Mouse (Mus musculus) frontal cortex, postnatal 14 days (tissue): ENCODE results near the gene Ppia.
A peak's percentile ranks its signal among the peaks of the same experiment; 100 is the strongest.
"Not testable (repeated sequence)": the region's sequence is repeated elsewhere in the genome, so short reads cannot be mapped to it uniquely, and the experiment has no call there.

ENCODE experiments used
- DNase-seq, 2 experiments: peaks; one replicate each; pipeline ENCODE4 v3.0.0; 2022; ENCODE audit warnings: low spot score in 2 of 2

Gene Ppia

GRCm38 (mm10) chr11:6404699-6405566 lies 10.3 kb upstream of the Ppia start:
- DNase-seq, result no peak

DNA sequence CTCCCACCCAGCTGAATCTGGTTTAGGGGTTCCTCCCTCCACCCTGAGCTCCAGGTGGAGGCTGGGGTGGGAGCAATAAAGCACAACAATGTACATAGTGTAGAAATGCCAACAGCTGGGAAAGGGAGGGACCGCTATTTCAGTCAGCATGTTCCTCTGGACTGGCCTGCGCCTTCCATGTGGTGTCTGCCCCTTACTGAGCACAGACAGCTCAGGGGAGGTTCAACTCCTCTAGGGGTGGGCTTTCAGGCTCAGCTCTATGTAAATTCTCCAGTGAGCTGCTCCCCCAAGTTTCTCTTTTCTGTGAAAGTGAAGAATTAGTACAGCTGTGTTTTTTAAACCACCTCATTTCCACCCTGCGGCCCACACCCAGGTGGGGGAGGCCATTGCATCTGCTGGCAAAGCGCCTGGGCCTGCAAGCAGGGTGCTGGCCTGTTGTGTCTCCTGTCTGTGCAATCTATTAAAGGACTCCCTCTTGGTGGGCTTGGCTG lies 9.6 kb upstream of the Ppia start:
- no peak for DNase-seq

DNA sequence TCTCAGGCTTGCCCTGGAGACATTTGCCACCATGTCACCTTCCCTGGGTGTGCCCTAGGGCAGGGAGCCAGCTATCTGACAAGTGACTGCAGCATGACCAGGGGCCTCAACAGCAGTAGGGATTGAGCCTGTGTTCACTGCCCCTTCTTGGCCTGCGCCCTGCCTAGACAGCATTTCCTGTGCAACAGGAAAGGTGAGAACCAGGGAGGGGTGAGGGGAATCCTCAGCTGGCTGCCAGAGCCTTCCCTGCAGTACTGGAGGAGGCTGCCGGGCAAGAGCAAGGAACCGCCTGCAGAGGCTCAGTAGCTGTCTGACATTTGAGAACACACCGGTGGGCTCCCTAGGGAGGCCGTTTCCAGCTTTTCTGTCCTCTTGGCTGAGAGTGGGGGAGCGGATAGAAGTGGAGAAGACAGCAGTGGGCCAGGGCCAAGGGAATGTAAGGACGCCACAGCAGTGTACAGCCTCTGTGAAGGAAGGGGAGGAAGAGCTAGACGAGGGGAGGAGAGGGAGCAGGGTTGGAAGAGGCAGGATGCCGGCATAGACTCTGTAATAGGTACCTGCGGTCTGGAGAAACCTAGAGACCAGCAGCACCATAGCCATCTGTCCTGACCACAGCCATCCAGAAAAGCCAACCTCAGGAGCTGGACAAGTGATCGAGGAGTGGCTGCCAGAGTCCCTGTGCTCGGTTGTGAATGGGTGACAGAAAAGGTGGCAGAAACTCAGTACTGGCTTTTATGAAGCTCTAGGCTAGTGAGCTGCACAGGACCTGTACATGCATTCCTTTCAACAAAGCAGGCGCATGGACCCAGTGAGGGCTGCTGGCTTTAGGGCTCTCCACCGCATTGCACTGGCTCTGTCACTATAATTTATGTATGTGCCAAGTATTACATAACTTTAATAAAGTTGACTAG lies 8.7 kb upstream of the Ppia start:
- no peak for DNase-seq

- DNase-seq, result no peak
Measured at GRCm38 (mm10) chr11:6407162-6407621, 8.1 kb upstream of the Ppia start.

DNA sequence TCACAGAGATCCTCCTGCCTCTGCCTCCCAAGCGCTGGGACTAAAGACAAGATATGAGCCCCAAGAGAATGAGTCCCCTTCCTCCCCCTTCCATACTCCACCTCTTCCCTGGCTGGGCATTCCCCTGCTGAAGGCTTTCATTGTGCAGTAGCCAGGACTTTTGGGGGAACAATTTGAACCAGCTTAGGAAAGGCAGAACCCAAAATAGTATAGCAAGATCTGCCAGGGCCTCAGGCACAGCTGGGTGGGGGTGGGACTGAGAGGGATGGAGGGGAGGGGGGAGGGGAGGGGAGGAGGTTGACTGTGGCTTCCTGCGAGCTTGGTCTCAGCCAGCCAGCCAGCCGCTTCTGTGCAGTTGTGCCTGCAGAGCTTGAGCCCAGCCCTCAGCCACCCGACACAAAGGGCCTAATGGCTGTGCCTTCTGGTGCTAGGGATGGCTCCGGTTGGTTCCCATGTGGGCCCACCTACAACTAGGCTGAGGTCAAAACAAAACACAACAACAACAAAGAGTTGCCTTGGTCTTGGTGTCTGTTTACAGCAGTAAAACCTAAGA lies 5.1 kb upstream of the Ppia start:
- DNase-seq, result no peak

DNA sequence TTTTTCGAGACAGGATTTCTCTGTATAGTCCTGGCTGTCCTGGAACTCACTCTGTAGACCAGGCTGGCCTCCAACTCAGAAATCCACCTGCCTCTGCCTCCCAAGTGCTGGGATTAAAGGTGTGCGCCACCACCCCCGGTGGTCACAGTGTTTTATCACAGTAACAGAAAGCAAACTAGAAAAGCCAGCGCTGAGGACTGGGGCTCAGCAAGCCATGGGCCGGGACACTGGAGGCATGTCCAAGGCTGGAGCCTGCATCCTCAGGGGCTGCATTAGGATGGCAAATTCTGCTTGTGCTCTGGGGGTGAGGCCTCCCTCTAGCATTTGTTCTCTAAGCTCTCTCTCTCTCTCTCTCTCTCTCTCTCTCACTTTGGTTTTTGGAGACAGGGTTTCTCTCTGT lies 4.5 kb upstream of the Ppia start:
- DNase-seq, result not testable (repeated sequence)

DNA sequence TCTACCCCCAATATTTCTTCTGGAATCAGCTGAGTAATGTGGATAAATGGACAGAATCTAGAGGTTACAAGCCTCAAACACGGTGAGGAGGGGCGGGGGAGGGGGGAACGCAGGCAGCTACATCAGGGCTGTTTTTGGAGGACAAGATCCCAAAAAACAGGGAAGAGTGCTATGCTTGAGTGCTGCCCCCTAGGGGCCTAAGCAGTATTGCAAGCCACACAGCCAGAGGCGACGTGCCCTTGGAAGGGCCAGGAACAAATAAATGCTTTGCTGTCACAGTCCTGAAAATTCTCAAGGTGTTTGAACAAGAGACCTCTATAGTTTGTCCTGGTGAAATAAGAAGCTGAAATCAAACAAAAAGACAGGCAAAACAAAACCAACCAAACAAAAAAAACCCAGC lies 3.6 kb upstream of the Ppia start:
- peak; percentile 51 to 71 for DNase-seq

DNA sequence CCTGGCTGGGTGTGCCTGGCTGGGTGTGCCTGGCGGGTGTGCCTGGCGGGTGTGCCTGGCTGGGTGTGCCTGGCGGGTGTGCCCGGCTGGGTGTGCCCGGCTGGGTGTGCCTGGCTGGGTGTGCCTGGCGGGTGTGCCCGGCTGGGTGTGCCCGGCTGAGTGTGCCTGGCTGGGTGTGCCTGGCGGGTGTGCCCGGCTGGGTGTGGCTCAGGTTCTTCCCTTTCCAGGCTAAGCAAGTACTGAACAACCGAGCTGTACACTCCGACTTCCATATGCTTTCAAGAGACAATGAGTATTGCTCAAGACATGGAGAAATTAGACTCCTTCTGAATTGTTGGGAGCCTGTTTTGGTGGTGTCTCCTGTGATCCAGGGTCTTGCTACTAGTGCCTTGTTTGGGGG lies 2.0 kb upstream of the Ppia start:
- DNase-seq, result no peak

- DNase-seq, result peak; percentile 98 to 100
Measured at GRCm38 (mm10) chr11:6415551-6416404, 535 bp downstream of the Ppia start.

- DNase-seq, result peak; percentile 75
Measured at GRCm38 (mm10) chr11:6416405-6417034, 1.3 kb downstream of the Ppia start.

- no peak for DNase-seq
Measured at GRCm38 (mm10) chr11:6417069-6417468, 1.8 kb downstream of the Ppia start.

GRCm38 (mm10) chr11:6417490-6417889 lies 2.2 kb downstream of the Ppia start:
- no peak for DNase-seq

DNA sequence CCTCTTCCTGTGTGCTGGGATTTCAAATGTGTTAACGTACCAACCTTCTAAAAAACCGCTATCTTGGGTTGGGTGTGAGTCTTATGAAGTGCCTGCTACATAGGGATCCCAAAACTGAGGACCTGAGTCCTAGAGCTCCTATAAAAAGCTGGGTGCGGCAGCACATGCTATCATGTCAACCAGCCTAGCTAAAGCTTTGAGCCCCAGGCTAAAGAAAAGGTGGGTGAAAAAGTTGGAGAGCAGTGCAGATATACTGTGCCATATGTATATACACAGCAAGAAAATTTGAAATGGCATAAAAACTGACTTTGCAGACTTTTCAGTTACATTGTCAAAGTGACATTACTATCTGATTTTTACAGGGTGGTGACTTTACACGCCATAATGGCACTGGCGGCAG lies 3.5 kb downstream of the Ppia start:
- no peak for DNase-seq

DNA sequence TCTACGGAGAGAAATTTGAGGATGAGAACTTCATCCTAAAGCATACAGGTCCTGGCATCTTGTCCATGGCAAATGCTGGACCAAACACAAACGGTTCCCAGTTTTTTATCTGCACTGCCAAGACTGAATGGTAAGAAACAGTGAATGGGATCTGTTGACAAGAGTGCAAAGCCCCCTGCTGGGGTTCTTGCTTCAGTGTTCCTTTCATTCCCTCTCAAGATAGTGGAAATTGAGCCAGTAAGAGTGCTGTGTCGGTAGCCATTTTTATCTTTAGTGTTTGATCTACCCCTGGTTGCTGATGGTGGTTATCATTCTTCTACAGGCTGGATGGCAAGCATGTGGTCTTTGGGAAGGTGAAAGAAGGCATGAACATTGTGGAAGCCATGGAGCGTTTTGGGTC lies 3.9 kb downstream of the Ppia start:
- DNase-seq, result not testable (repeated sequence)

DNA sequence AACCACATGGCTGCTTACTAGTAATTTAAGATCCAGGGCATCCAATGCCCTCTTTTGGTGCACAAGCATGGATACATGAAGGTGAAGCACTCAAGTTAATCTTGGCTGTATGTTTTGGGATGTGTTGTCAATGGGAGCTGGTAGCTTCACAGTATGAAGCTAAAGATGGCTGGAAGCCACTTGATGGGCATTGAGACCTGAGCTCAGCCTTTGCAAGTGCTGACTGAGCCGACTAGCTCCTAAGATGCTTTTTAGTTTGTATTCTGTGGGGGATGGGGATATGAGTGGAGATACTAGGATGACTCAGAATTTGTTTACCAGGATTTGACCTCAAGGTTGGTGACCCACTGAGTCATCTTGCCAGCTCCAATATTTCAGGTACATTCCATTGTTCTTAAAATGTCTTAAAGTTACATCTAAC lies 5.0 kb downstream of the Ppia start:
- DNase-seq, result no peak

- DNase-seq, result no peak
Measured at GRCm38 (mm10) chr11:6420722-6421350, 5.6 kb downstream of the Ppia start.

DNA sequence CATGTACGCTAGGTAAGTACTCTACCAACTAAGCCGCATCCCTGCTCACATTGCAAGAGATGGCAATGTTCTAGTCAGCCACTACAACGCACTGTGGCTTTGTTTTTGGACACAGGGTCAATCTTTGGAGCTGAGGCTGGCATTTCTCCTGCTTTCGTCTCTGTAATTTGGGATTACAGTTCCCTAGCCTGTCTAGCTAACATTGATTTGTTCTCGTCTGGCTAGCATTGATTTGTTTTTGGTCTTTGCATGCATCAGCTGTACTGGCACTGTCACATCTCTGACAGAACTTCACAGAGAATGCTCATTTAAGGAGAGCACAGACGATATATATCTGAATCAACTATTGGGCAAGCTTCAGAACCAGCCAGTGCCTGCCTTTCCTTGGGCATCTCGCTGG lies 14.9 kb downstream of the Ppia start:
- no peak for DNase-seq

DNA sequence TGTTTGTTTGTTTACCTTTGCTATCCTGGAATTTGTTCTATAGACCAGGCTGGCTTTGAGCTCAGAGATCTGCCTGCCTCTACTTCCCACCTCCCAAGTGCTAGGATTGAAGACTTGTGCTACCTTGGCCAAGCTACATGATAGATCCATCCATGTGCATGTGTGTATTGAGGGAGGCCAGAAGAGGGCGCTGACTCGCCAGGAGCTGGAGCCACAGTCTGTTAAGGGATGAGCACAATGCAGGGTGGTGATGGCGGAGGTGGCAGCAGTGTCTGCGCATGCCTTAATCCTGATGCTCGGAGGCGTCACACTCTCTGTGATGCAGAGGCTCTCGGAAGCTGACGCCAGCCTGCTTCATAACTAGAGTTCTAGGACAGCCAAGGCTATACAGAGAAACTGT lies 21.2 kb downstream of the Ppia start:
- DNase-seq, result no peak

GRCm38 (mm10) chr11:6437667-6438066 lies 22.4 kb downstream of the Ppia start:
- no peak for DNase-seq

DNA sequence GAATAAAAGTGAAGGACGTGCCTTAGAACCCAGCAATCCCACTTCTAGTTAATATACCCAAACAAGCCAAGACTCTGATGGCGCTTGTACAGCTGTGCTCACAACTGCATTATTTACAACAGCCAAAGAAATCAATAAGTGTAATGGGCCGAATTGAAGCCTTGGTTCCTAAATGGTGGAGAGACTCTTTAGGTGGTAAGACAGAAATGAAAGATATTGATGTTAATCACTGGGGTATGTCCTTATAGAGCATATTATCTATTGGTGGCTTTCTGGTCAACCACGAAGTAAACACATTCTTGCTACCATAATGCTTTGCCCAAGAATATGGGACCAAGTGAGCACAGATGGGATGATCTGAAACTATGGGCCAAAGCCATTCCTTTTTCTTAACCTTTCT lies 24.9 kb downstream of the Ppia start:
- DNase-seq, result no peak
